Comparison of ENCODE assay signal across 26 mouse cellular contexts in genomic region chr14:23704303-23704702, GRCm38 (mm10).
"Had no signal": no experiment of that assay in that cellular context is flagged by ENCODE, and none has a peak within 500 bp of the region (broad histone marks: within the 10 kb centered on the region; RNA-seq: fewer than 3 reads in every experiment).

No protein-coding gene starts in this region.

- DNase-seq: gastrocnemius, adult 2 months; gastrocnemius, postnatal 10 days; gastrocnemius, postnatal 25 days; heart, adult 18-20 months; heart, postnatal 10 days; heart, postnatal 4 days; kidney, adult 18-20 months; kidney, adult 8-10 months; kidney, postnatal 10 days; kidney, postnatal 25 days; kidney, postnatal 4 days; layer of hippocampus, postnatal 36 days; left cerebral cortex, postnatal 4 days had no signal

- H3K4me3 ChIP-seq: gastrocnemius, adult 2 months; heart, embryonic 10.5 days; heart, embryonic 12.5 days; hindbrain, embryonic 10.5 days; hindbrain, embryonic 12.5 days; intestine, embryonic 15.5 days; layer of hippocampus, adult 2 months; limb, embryonic 12.5 days; liver, embryonic 12.5 days had no signal

- H3K27ac ChIP-seq: gastrocnemius, adult 2 months; heart, embryonic 10.5 days; hindbrain, embryonic 10.5 days; hindbrain, embryonic 12.5 days; hindbrain, embryonic 14.5 days; intestine, embryonic 15.5 days; layer of hippocampus, adult 2 months; limb, embryonic 12.5 days; liver, embryonic 12.5 days; liver, embryonic 14.5 days had no signal

- H3K4me1 ChIP-seq: heart, embryonic 10.5 days; heart, embryonic 12.5 days; hindbrain, embryonic 10.5 days; hindbrain, embryonic 12.5 days; intestine, embryonic 15.5 days; liver, embryonic 12.5 days had no signal

- H3K36me3 ChIP-seq: heart, embryonic 10.5 days; heart, embryonic 12.5 days; hindbrain, embryonic 10.5 days; hindbrain, embryonic 12.5 days; intestine, embryonic 15.5 days; limb, embryonic 12.5 days; liver, embryonic 12.5 days had no signal

- H3K4me2 ChIP-seq: heart, embryonic 12.5 days; hindbrain, embryonic 12.5 days; hindbrain, embryonic 14.5 days; intestine, embryonic 15.5 days; limb, embryonic 12.5 days; liver, embryonic 12.5 days had no signal

- H3K9ac ChIP-seq: heart, embryonic 12.5 days; hindbrain, embryonic 12.5 days; hindbrain, embryonic 14.5 days; intestine, embryonic 15.5 days; limb, embryonic 12.5 days; liver, embryonic 12.5 days; liver, embryonic 14.5 days had no signal

- H3K27me3 ChIP-seq: hindbrain, embryonic 12.5 days; intestine, embryonic 15.5 days; liver, embryonic 12.5 days had no signal

- ATAC-seq: hindbrain, embryonic 16.5 days; inflammation-experienced regulatory T-cells, adult 6 months; intestine, embryonic 15.5 days; intestine, postnatal 0 days; liver, embryonic 12.5 days had no signal

- H3K9me3 ChIP-seq: heart, embryonic 10.5 days; heart, embryonic 12.5 days; hindbrain, embryonic 10.5 days; hindbrain, embryonic 12.5 days; intestine, embryonic 15.5 days; limb, embryonic 12.5 days; liver, embryonic 12.5 days had no signal
